Mouse (Mus musculus) stomach, embryonic 16.5 days (tissue): ENCODE results near the gene Slc8a3. TPM values are rescaled to one million over a fixed set of nuclear protein-coding genes. Genes with fewer than 3 reads are reported as not detected.

ENCODE experiments used
- ATAC-seq: fragments of 200-750 bp; cut with Nextera tagmentation; 2 replicates; pipeline ENCODE4 v1.8.0; 2017; ENCODE audit warnings: moderate number of reproducible peaks, moderate TSS enrichment; ENCODE audit not compliant: insufficient read depth, low FRiP score
- H3K27ac ChIP-seq: fragments of 300-500 bp; sonication (generic); 2 replicates; pipeline ENCODE4 v1.5.1; 2014; ENCODE audit warnings: low read length
- H3K27me3 ChIP-seq: fragments of 300-500 bp; sonication (generic); 2 replicates; pipeline ENCODE4 v1.6.1; 2014; ENCODE audit warnings: low read length, control low read depth, mixed read lengths; ENCODE audit not compliant: control insufficient read depth, insufficient read depth
- H3K36me3 ChIP-seq: fragments of 300-500 bp; sonication (generic); 2 replicates; pipeline ENCODE4 v1.6.1; 2014; ENCODE audit warnings: low read length; ENCODE audit not compliant: control insufficient read depth, insufficient read depth
- H3K4me1 ChIP-seq: fragments of 300-500 bp; sonication (generic); 2 replicates; pipeline ENCODE4 v1.6.1; 2014; ENCODE audit warnings: low read length, control low read depth, mixed read lengths; ENCODE audit not compliant: control insufficient read depth, insufficient read depth
- H3K4me2 ChIP-seq: fragments of 300-500 bp; sonication (generic); 2 replicates; pipeline ENCODE4 v1.6.1; 2014; ENCODE audit warnings: low read depth, low read length, mixed read lengths
- H3K4me3 ChIP-seq: fragments of 300-500 bp; sonication (generic); replicated peaks from 2 replicates; pipeline ENCODE4 v1.5.1; 2014; ENCODE audit warnings: mild to moderate bottlenecking, low read length
- H3K9ac ChIP-seq: fragments of 300-500 bp; sonication (generic); 2 replicates; pipeline ENCODE4 v1.6.1; 2014; ENCODE audit warnings: low read length
- H3K9me3 ChIP-seq: fragments of 300-500 bp; sonication (generic); replicated peaks from 2 replicates; pipeline ENCODE4 v1.6.1; 2016; ENCODE audit warnings: low read length, control low read depth; ENCODE audit not compliant: control insufficient read depth
- WGBS: fragments of 180-500 bp; shearing (Covaris S2); extraction: QIAGEN DNeasy Blood & Tissue Kit; methylation state at CpG from one replicate; pipeline ENCODE4 v1.1.7; 2014; 5-methylcytosine and 5-hydroxymethylcytosine counted together
- polyA plus RNA-seq: library from polyadenylated mRNA; unstranded; fragments of >200 nt; fragmentation: Nextera tagmentation; extraction: Ambion mirVana; gene quantifications from 2 replicates; pipeline ENCODE4 v1.2.1, GENCODE M21; 2015

Slc8a3 gene
- polyA plus RNA-seq, 1 experiment from 2014 or later: 0.53 TPM

DNA sequence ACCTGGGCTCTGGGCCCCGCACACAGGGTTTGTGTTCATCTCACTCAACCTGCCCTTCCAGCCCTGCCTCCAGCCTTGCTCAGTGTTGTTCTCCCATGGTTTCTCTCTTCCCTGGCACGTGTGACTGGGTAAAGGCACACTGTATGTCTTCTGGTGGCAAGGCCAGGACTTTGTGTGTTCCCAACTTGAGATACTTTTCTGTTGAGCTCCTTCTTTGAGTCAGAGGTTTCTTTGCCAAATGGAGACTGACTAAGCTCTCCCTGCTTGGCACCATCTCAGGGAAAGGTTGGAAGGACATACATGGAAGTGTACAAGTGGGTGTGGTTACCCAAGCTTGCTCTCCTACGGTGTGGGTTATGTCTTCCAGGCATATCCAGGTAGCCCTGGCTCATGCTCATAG is 169.8 kb downstream of the Slc8a3 start:
- H3K36me3 ChIP-seq: no peaks in the 10 kb centered on the region
- ATAC-seq: no peak
- H3K4me1 ChIP-seq: 0 out of 2 replicates have a peak, but pooled peaks cover 5% of the 10 kb centered on the region
- no peaks in the 10 kb centered on the region for H3K27me3 ChIP-seq
- 72% methylated on average over 3 of the region's 3 CpGs for WGBS
- H3K4me2 ChIP-seq: no peak overlapping the region
- H3K27ac ChIP-seq: no peak overlapping the region
- no peak overlapping the region for H3K9ac ChIP-seq
- H3K4me3 ChIP-seq: no peak overlapping the region
- H3K9me3 ChIP-seq: no peaks in the 10 kb centered on the region

DNA sequence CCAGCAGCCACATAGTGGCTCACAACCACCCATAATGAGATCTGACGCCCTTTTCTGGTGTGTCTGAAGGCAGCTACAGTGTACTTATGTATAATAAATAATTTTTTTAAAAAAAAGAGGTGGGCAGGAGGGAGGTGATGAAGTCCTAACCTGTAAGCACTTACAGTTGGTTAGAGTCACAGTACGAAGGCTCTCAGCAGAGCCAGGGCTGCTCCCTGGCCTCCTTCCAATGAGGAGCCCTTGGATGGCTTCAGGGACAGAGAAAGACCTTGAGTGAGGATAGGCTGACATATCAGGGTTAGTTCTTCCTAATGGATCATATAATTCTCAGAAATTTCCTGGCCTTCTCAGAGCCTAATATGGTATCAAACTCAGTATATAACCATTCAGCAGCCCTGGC is 171.7 kb downstream of the Slc8a3 start:
- Histone ChIP-seq H3K27ac (no peak overlapping the region), H3K27me3 (no peaks in the 10 kb centered on the region), H3K9ac (no peak overlapping the region), H3K36me3 (no peaks in the 10 kb centered on the region), H3K9me3 (no peaks in the 10 kb centered on the region), H3K4me1 (0 out of 2 replicates have a peak, but pooled peaks cover 5% of the 10 kb centered on the region), H3K4me2 (no peak overlapping the region), H3K4me3 (no peak overlapping the region)
- 77% methylated on average over 2 of the region's 2 CpGs for WGBS
- ATAC-seq: no peak

DNA sequence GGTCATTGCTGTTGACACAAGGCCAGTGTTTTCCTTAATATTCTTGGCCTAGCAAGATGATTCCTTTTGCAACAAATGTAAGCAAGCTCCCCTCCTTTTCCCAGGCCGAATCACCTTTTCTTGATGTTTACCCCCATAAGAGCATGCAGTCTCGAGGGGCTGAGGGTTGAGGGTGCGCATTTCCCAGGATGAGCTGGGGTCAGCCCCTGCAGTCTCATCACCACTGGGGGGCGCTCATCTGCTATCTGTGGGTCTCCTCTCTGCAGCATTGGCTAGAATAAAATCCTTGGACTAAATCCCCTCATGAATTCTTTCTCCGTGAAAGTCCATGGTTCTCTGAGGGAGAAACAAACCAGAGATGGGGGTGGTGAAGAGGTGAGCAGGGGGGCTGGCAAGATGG is 172.1 kb downstream of the Slc8a3 start:
- no peak overlapping the region for H3K4me3 ChIP-seq
- no peaks in the 10 kb centered on the region for H3K36me3 ChIP-seq
- 0 out of 2 replicates have a peak, but pooled peaks cover under 1% of the 10 kb centered on the region for H3K4me1 ChIP-seq
- WGBS: 66% methylated on average over 5 of the region's 5 CpGs
- no peak overlapping the region for H3K27ac ChIP-seq
- H3K9ac ChIP-seq: no peak overlapping the region
- ATAC-seq: no peak
- no peaks in the 10 kb centered on the region for H3K27me3 ChIP-seq
- H3K9me3 ChIP-seq: no peaks in the 10 kb centered on the region
- no peak overlapping the region for H3K4me2 ChIP-seq

DNA sequence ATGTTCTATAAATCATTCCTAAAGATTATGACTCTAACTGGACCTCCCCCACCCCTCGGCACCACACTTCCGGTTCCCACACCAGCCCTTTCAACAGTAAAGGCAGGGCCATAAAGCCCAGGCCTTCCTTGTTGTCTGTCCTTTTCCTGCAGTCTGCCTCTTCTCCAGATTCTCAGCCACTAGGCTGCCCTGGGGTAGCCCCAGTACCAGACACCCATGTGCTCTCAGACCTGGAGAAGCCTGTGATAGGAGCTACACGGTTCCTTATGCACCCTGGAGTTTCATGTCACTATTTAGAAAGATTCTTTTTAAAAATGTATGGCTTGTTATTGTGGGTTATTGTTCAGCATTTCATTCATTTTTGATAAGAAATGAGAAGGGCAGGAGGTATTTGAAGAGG is 172.6 kb downstream of the Slc8a3 start:
- no peak for ATAC-seq
- no peak overlapping the region for H3K4me3 ChIP-seq
- H3K27me3 ChIP-seq: no peaks in the 10 kb centered on the region
- no peaks in the 10 kb centered on the region for H3K9me3 ChIP-seq
- H3K36me3 ChIP-seq: no peaks in the 10 kb centered on the region
- H3K27ac ChIP-seq: no peak overlapping the region
- WGBS: 36% methylated on average over 3 of the region's 3 CpGs
- H3K4me2 ChIP-seq: no peak overlapping the region
- H3K9ac ChIP-seq: no peak overlapping the region
- no peaks in the 10 kb centered on the region for H3K4me1 ChIP-seq

DNA sequence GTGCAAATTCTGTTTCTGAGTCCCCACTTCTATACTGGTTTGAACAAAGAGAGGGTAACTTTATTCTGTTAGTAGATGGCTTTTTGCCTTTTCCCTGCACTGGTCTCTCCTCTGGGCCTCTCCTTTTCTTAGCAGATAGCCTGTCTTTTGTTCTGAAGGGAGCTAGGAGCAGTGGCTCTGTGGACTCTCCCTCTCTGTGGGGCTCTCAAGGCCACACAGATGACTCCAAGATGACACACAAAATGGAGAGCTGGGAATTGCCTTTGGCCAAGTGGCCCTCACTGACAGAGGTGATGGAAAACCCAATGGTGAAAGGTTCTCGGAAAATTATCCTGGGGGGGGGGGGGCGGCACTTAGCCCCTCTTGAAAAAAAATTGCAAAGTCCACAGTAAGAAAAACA is 173.0 kb downstream of the Slc8a3 start:
- Histone ChIP-seq H3K9me3 (no peaks in the 10 kb centered on the region), H3K4me1 (no peaks in the 10 kb centered on the region), H3K4me2 (no peak overlapping the region), H3K27me3 (no peaks in the 10 kb centered on the region), H3K36me3 (no peaks in the 10 kb centered on the region), H3K27ac (no peak overlapping the region), H3K9ac (no peak overlapping the region), H3K4me3 (no peak overlapping the region)
- no peak for ATAC-seq
- 41% methylated on average over 2 of the region's 2 CpGs for WGBS

DNA sequence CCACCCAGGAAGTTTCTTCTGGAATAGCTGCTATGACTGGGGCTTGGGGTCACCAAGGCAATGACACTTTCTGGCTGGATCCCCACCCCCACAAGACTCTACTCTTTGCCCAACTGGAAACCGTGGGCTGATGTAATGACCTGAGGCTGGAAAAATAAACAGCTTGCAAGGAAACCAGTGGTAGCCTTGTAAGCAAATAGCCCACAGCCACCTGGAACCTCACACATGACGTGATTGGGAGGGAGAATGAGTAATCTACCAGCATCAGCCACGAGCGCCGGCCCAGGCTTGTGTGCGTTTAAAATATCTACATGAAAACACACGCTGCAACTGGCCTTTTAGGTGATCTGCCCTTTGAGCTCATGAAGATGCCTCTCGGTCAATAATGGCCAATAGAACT is 176.1 kb downstream of the Slc8a3 start:
- no peaks in the 10 kb centered on the region for H3K27me3 ChIP-seq
- no peak overlapping the region for H3K9ac ChIP-seq

DNA sequence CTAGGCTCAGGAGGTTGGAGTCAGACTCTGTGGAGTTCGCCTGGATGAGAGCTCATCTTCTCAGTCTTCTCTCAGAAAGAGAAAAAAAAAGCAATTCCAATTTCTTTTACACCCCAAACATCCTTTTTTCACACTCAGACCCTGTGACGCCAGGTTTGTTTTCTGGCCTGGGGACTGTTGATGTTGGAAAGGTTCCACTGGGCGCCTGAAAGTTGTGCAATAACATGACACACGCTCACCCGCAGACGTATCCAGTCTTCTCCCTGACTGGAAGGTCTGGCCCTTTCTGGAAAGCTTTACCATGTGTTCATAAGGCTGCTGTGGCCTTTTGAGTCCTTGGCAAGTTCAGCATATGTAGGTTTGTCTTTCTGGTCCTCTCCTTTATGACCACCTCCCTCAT is 177.3 kb downstream of the Slc8a3 start:
- no peak overlapping the region for H3K4me2 ChIP-seq
- H3K9me3 ChIP-seq: no peaks in the 10 kb centered on the region
- H3K27me3 ChIP-seq: no peaks in the 10 kb centered on the region
- no peak for ATAC-seq
- 74% methylated on average over 6 of the region's 6 CpGs for WGBS
- no peaks in the 10 kb centered on the region for H3K4me1 ChIP-seq
- H3K9ac ChIP-seq: no peak overlapping the region
- no peak overlapping the region for H3K4me3 ChIP-seq
- no peaks in the 10 kb centered on the region for H3K36me3 ChIP-seq
- H3K27ac ChIP-seq: no peak overlapping the region

More for the DNA sequence above, 176.1 kb downstream of the Slc8a3 start:
- no peaks in the 10 kb centered on the region for H3K9me3 ChIP-seq
- 51% methylated on average over 8 of the region's 8 CpGs for whole genome bisulfite sequencing
- no peak overlapping the region for H3K4me2 ChIP-seq
- no peak overlapping the region for H3K4me3 ChIP-seq
- H3K4me1 ChIP-seq: no peaks in the 10 kb centered on the region
- no peak overlapping the region for H3K27ac ChIP-seq
- no peaks in the 10 kb centered on the region for H3K36me3 ChIP-seq
- no peak for ATAC-seq

DNA sequence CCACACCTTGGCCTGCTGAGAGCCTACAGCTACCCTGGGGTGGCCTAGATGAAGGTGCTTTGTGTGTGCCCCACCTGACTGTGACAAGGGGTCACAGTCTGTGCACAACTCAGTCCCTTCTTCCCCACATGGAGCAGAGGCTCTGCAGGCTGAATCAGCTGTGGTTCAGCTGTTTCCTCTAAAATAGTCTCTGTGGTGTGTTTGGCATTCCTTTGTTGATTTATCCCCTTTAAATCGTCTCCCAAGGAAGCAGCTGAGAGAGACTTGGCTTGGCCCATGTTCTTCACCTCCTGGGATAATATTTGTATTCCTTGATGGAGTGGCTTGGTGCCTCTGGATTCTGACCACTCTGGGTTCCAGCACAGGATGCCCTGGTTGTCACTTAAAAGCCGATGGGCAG is 180.9 kb downstream of the Slc8a3 start:
- Histone ChIP-seq H3K4me2 (no peak overlapping the region), H3K36me3 (no peaks in the 10 kb centered on the region), H3K4me1 (no peaks in the 10 kb centered on the region), H3K27ac (no peak overlapping the region), H3K9ac (no peak overlapping the region), H3K27me3 (no peaks in the 10 kb centered on the region), H3K9me3 (no peaks in the 10 kb centered on the region), H3K4me3 (no peak overlapping the region)
- no peak for ATAC-seq
- WGBS: 42% methylated on average over 2 of the region's 2 CpGs

DNA sequence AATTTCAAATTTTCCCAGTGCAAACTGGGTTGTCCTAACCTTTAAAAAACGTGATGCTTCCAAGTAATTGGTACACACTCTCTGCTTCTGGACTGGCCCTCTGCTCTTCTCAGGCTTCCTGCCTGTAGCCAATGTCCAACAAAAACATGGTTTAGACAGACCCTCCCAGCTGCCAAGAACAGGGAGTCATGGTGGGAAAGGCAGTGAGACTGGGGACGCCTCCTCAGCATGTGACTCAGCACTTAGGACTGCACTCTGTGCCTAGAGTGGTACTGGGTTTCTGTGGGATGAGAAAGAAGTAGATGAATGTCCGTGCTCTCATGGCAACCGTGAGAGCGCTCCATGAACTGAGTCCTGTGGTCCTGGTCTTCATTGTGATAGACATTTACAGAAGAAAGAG is 182.1 kb downstream of the Slc8a3 start:
- 80% methylated on average over 5 of the region's 5 CpGs for WGBS
- no peaks in the 10 kb centered on the region for H3K4me1 ChIP-seq
- ATAC-seq: no peak; the same call in 1 of the 2 replicates

DNA sequence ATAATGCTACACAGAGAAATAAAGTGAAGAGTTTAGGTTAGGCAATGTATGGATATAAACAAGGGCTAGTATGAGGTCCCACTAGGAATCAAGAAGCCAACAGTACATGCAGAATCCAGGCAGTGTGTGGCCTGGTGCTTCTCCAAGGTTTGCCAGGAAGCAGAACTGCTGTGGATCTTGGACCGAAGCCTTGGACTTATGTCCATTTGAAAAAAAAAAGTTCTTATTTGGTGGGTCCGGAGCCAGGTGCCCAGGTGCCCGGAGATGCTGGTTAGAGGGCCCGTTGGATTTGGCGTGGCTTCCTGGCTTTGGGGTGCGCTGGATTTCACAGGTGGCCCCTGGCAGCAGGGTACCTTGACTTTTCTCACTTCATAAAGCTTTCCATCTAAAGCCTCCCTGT is 185.0 kb downstream of the Slc8a3 start:
- no peak overlapping the region for H3K4me2 ChIP-seq
- H3K36me3 ChIP-seq: no peaks in the 10 kb centered on the region
- H3K27ac ChIP-seq: no peak overlapping the region
- no peak for ATAC-seq
- 95% methylated on average over 6 of the region's 6 CpGs for WGBS
- no peaks in the 10 kb centered on the region for H3K27me3 ChIP-seq
- H3K9ac ChIP-seq: no peak overlapping the region
- no peaks in the 10 kb centered on the region for H3K9me3 ChIP-seq
- no peaks in the 10 kb centered on the region for H3K4me1 ChIP-seq
- H3K4me3 ChIP-seq: no peak overlapping the region

More for the DNA sequence above, 182.1 kb downstream of the Slc8a3 start:
- Histone ChIP-seq H3K4me3 (no peak overlapping the region), H3K27me3 (no peaks in the 10 kb centered on the region), H3K4me2 (no peak overlapping the region), H3K9ac (no peak overlapping the region), H3K9me3 (no peaks in the 10 kb centered on the region), H3K36me3 (no peaks in the 10 kb centered on the region), H3K27ac (no peak overlapping the region)
